Mouse (Mus musculus) liver, adult 2 months (tissue): ENCODE data around the gene Ahrr.

Experiments
- CTCF ChIP-seq: fragments of 200-500 bp; IDR thresholded peaks from 2 replicates; pipeline ENCODE4 v1.5.1; 2011; ENCODE audit warnings: low read depth, low read length, control low read depth
- POLR2A ChIP-seq: fragments of 200-500 bp; IDR thresholded peaks from 2 replicates; pipeline ENCODE4 v1.6.1; 2011; ENCODE audit warnings: low read length, control low read depth; ENCODE audit not compliant: insufficient read depth; ENCODE audit errors: extremely low read depth

DNA sequence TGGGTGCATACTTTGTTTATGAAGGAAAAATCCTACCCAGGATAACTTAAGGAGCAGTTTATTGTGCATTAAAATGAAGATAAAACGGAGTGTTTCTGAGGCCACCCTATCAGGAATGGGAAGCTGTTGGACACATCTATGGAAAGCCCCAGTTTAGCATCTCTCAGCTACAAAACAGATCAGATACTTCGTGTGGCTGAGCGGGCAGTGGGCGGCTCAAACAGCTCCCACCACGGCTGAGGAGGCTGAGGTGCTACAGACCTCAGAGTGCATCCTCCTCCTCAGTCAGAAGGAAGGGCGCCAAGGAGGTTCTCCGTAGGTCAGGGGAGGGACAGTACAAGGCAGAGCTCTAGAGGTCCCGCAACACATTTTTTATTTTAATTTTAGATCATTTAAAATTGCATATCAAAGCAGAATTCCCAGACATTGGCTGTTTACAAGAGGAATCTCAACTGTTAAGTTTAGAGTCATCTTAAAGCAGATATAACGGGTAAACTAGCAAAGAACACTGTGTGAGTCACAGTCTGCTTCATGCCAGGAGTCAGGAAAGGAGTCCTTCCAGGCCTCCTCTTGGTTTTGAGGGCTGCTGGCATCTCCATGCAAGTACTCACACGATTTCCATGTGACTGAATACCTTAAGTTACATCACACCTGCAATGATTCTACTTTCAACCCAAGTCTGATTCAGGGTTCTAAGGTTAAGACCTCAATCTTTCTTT is 122.5 kb downstream of the Ahrr start:
- no peak for TF ChIP-seq CTCF
- TF ChIP-seq POLR2A: no peak
